Mouse (Mus musculus): ENCODE results near the gene Gm12830. TPM values are rescaled to one million over a fixed set of nuclear protein-coding genes. Genes with fewer than 3 reads are reported as not detected.

Gm12830 gene
- not detected in 2 replicates for polyA plus RNA-seq (2012; ENCODE audit: low replicate concordance)

DNA sequence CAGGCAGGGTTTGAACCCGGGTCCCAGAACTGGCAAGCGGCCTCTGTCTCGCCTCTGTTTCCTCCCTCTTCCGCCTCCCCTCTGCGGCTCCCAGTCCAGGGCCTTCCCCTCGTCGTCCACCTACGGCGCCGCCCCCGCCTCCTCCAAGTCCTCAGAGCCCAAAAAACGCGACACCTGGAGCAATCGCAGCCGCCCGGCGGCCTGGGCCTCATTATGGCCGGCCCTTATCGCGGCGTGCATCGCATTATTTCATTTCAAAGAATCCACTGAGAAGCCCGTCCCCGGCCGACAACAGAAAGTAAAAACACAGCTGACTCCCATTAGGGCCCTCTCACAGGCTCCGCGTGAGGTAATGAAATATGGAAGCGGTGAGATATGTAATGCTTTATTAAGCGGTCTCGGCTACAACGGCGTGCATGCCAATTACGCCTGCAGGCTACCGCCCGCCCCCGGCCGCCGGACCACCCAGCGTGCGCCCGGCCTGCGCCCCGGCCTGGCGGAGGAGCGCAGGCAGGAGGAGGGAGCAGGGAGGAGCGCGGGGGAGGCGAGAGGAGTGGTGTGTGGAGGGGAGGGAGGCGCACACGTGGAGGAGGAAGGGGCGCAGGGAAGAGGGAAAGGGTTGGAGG, at the start of gene Gm12830:
TSS of gene Gm12830 (plus strand) at position 156 of the 626 bp plus-strand sequence.

Other genes starting within 250 kb of the Gm12830 start
- gene Foxd2, start 87.2 kb downstream of the Gm12830 start, polyA plus RNA-seq (2012; ENCODE audit: low replicate concordance) = 1.2 and 3.1 TPM in 2 replicates
- not detected in 2 replicates for gene Foxe3, start 104.3 kb downstream of the Gm12830 start, polyA plus RNA-seq (2012; ENCODE audit: low replicate concordance)
- gene Cmpk1, start 165.5 kb downstream of the Gm12830 start, polyA plus RNA-seq (2012; ENCODE audit: low replicate concordance) = 24.1 and 44.5 TPM in 2 replicates
- 0.24 and 2.4 TPM in 2 replicates for gene Stil, start 178.4 kb downstream of the Gm12830 start, polyA plus RNA-seq (2012; ENCODE audit: low replicate concordance)
- 463 and 516 TPM in 2 replicates for gene Tal1, start 234.7 kb downstream of the Gm12830 start, polyA plus RNA-seq (2012; ENCODE audit: low replicate concordance)

Data from leukemia stem cell, adult 10-12 weeks (primary cell).